Mouse (Mus musculus) neural tube, embryonic 11.5 days (tissue): ENCODE measurements around the gene Pla2g2f. TPM values are rescaled to one million over a fixed set of nuclear protein-coding genes. Genes with fewer than 3 reads are reported as not detected.
A peak's percentile ranks its signal among the peaks of the same experiment; 100 is the strongest.

Experiments
- ATAC-seq: fragments of 200-750 bp; cut with Nextera tagmentation; 2 replicates; pipeline ENCODE4 v1.8.0; 2017; ENCODE audit warnings: moderate number of reproducible peaks, mild to moderate bottlenecking, moderate TSS enrichment, moderate library complexity; ENCODE audit not compliant: insufficient read depth, low FRiP score, low TSS enrichment
- DNase-seq: peaks from one replicate; pipeline ENCODE4 v3.0.0-alpha.2; 2015; ENCODE audit warnings: low spot score
- H3K27ac ChIP-seq: fragments of 300-500 bp; sonication (generic); 2 replicates; pipeline ENCODE4 v1.5.1; 2014; ENCODE audit warnings: low read depth, mild to moderate bottlenecking, low read length
- H3K27me3 ChIP-seq: fragments of 300-500 bp; sonication (generic); 2 replicates; pipeline ENCODE4 v1.6.1; 2014; ENCODE audit warnings: mild to moderate bottlenecking, low read length, mixed read lengths; ENCODE audit not compliant: control insufficient read depth, insufficient read depth
- H3K36me3 ChIP-seq: fragments of 300-500 bp; sonication (generic); 2 replicates; pipeline ENCODE4 v1.6.1; 2014; ENCODE audit warnings: mild to moderate bottlenecking, low read length, moderate library complexity, mixed read lengths; ENCODE audit not compliant: control insufficient read depth, insufficient read depth
- H3K4me1 ChIP-seq: fragments of 300-500 bp; sonication (generic); 2 replicates; pipeline ENCODE4 v1.6.1; 2014; ENCODE audit warnings: low read length, mixed read lengths; ENCODE audit not compliant: control insufficient read depth, insufficient read depth
- H3K4me2 ChIP-seq: fragments of 300-500 bp; sonication (generic); 2 replicates; pipeline ENCODE4 v1.6.1; 2014; ENCODE audit warnings: low read depth, mild to moderate bottlenecking, moderate library complexity
- H3K4me3 ChIP-seq: fragments of 300-500 bp; sonication (generic); 2 replicates; pipeline ENCODE4 v1.5.1; 2014; ENCODE audit warnings: low read depth, low read length
- H3K9ac ChIP-seq: fragments of 300-500 bp; sonication (generic); 2 replicates; pipeline ENCODE4 v1.6.1; 2014; ENCODE audit warnings: mild to moderate bottlenecking, low read length
- H3K9me3 ChIP-seq: fragments of 300-500 bp; sonication (generic); 2 replicates; pipeline ENCODE4 v1.6.1; 2016; ENCODE audit warnings: low read length; ENCODE audit not compliant: control insufficient read depth
- WGBS: fragments of 180-500 bp; shearing (Covaris S2); extraction: QIAGEN DNeasy Blood & Tissue Kit; methylation state at CpG from one replicate; pipeline ENCODE4 v1.1.7; 2014; 5-methylcytosine and 5-hydroxymethylcytosine counted together
- polyA plus RNA-seq: library from polyadenylated mRNA; unstranded; fragments of >200 nt; fragmentation: Nextera tagmentation; extraction: Ambion mirVana; gene quantifications from 2 replicates; pipeline ENCODE4 v1.2.1, GENCODE M21; 2014

Pla2g2f gene
- polyA plus RNA-seq, 1 experiment from 2014 or later = 0.17 TPM

- H3K4me3 ChIP-seq = no peak overlapping the region
- H3K27ac ChIP-seq = no peak overlapping the region
- no peaks in the 10 kb centered on the region for H3K4me1 ChIP-seq
- no peak overlapping the region for H3K4me2 ChIP-seq
- ATAC-seq (no peak), DNase-seq (no peak)
- no peaks in the 10 kb centered on the region for H3K27me3 ChIP-seq
- H3K9me3 ChIP-seq = no peaks in the 10 kb centered on the region
- H3K36me3 ChIP-seq = no peaks in the 10 kb centered on the region
- H3K9ac ChIP-seq = no peak overlapping the region
- 90% methylated on average over 6 of the region's 6 CpGs for WGBS
Observed at GRCm38 (mm10) chr4:138752603-138753002, 4.8 kb downstream of the Pla2g2f start.

DNA sequence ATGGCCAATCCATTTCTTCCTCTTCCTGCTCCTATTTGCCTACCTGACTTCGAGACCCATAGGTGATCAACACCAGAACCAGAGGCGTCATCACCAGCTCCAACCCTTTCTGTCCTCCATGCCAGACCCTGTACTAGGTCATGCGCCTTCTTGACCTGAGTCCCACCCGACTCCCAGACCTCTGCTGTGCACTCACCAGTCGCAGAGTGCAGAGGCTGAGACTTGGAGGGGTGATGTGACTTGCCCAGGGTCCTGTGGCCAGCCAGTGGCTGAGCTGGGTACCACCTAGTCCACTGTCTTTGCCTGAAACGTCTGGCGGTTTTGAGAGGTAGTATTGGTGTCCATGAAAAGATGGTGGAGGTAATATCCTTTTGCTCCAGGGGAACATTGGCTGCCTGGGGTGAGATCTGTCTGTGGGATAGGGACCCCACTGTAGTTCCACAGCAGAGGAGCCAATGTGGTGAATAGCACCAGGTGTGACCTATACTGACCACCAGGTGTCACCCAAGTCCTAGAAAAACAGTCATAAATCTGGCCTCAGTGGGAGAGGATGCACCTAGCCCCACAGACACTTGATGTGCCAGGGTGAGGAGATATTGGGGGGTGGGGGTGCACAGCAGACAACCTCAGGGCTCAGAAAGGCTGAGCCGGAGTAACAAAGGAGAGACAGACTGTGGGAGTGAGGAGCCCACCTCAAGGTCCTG is 8.9 kb downstream of the Pla2g2f start:
- Histone ChIP-seq H3K27me3 (no peaks in the 10 kb centered on the region), H3K9me3 (no peaks in the 10 kb centered on the region), H3K4me2 (no peak overlapping the region), H3K9ac (no peak overlapping the region), H3K4me1 (no peaks in the 10 kb centered on the region), H3K4me3 (no peak overlapping the region), H3K36me3 (no peaks in the 10 kb centered on the region), H3K27ac (no peak overlapping the region)
- no peak for ATAC-seq
- DNase-seq = peak; percentile 50
- 61% methylated on average over 8 of the region's 8 CpGs for WGBS

DNA sequence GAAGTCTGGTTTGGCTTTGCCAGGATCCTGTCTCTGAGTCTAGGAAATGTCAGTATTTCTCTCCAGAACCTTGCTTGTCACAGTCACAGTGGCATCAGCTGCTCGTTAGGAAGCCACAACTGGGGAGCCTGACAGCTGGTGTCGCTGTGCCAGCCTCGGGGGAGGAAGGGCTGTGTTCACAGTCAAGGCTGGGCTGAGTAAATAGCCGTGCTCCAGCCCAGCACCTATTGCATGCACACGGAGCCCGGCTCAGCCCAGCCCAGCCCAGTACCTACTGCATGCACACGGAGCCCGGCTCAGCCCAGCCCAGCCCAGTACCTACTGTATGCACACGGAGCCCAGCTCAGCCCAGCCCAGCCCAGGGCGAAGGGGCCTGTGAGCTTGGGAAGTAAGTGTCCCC is 9.6 kb downstream of the Pla2g2f start:
- Histone ChIP-seq H3K36me3 (no peaks in the 10 kb centered on the region), H3K4me2 (no peak overlapping the region), H3K9ac (no peak overlapping the region), H3K27me3 (no peaks in the 10 kb centered on the region), H3K4me1 (no peaks in the 10 kb centered on the region), H3K9me3 (no peaks in the 10 kb centered on the region), H3K27ac (no peak overlapping the region), H3K4me3 (no peak overlapping the region)
- DNase-seq (no peak), ATAC-seq (no peak)
- WGBS = 67% methylated on average over 10 of the region's 10 CpGs

- DNase-seq (no peak), ATAC-seq (no peak)
- Histone ChIP-seq H3K36me3 (no peaks in the 10 kb centered on the region), H3K4me3 (no peak overlapping the region), H3K4me2 (no peak overlapping the region), H3K9me3 (no peaks in the 10 kb centered on the region), H3K27ac (no peak overlapping the region), H3K27me3 (no peaks in the 10 kb centered on the region), H3K4me1 (no peaks in the 10 kb centered on the region), H3K9ac (no peak overlapping the region)
- WGBS = 91% methylated on average over 9 of the region's 9 CpGs
Observed at GRCm38 (mm10) chr4:138746866-138747265, 10.6 kb downstream of the Pla2g2f start.

DNA sequence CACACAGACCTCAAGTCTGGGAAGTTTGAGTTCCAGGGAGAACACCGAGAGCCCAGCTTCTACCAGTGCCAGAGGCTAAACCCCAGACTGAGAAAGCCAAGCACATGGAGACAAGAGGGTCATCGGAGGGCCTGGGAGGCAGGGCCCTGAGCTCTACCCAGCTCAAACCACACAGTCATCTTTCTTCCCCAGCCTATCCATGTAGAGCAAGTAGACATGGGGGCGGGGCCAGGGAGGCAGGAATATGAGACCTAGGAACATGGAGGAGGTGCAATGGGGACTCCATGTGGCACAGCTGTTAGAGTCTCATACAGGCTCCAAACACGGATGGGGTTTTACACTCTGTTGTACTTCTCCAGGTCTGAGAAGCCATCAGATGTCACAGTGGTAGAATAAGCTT is 11.5 kb downstream of the Pla2g2f start:
- 62% methylated on average over 4 of the region's 4 CpGs for WGBS
- Histone ChIP-seq H3K4me2 (no peak overlapping the region), H3K4me3 (no peak overlapping the region), H3K9ac (no peak overlapping the region), H3K36me3 (no peaks in the 10 kb centered on the region), H3K4me1 (no peaks in the 10 kb centered on the region), H3K27me3 (no peaks in the 10 kb centered on the region), H3K9me3 (no peaks in the 10 kb centered on the region), H3K27ac (no peak overlapping the region)
- peak; percentile 60 for DNase-seq
- ATAC-seq = no peak

- ATAC-seq (no peak), DNase-seq (peak; percentile 33)
- 12% methylated on average over 7 of the region's 7 CpGs for WGBS
- no peak overlapping the region for H3K4me2 ChIP-seq
- no peaks in the 10 kb centered on the region for H3K27me3 ChIP-seq
- no peaks in the 10 kb centered on the region for H3K36me3 ChIP-seq
- no peak overlapping the region for H3K27ac ChIP-seq
- H3K4me1 ChIP-seq = peaks cover 7% of the 10 kb centered on the region
- H3K9ac ChIP-seq = no peak overlapping the region
- no peak overlapping the region for H3K4me3 ChIP-seq
- H3K9me3 ChIP-seq = no peaks in the 10 kb centered on the region
Observed at GRCm38 (mm10) chr4:138739136-138739851, 18.1 kb downstream of the Pla2g2f start.

DNA sequence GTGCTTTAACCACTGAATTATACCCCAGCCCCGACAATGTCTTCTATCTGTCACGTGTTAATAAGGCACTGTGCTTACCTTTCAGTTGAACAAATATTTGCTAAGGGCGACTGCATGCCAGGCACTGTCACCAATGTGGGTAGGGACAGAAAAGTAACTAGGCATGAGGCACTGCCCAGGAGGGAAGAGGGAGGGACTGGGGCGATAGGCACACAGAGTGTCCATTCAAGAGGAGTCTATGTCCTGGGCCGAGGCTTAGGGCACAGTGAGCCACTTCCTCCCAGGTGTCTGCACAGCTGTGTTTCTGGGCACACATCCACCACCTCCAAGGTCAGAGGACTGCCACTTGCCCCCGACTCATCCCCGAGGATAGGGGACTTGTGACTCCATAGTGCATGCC is 20.4 kb downstream of the Pla2g2f start, which contains the start of gene Ubxn10:
Ubxn10 (minus strand) TSS at position 137 of the 400 bp plus-strand sequence.
- ATAC-seq (no peak), DNase-seq (no peak)
- Histone ChIP-seq H3K4me2 (no peak within 1 kb of the TSS), H3K9me3 (no peaks in the 10 kb centered on the region), H3K36me3 (no peaks in the 10 kb centered on the region), H3K9ac (no peak within 1 kb of the TSS), H3K27ac (no peak within 1 kb of the TSS), H3K4me1 (peaks cover 7% of the 10 kb centered on the region), H3K4me3 (no peak within 1 kb of the TSS), H3K27me3 (no peaks in the 10 kb centered on the region)
- 86% methylated on average over 7 of the region's 7 CpGs for WGBS

DNA sequence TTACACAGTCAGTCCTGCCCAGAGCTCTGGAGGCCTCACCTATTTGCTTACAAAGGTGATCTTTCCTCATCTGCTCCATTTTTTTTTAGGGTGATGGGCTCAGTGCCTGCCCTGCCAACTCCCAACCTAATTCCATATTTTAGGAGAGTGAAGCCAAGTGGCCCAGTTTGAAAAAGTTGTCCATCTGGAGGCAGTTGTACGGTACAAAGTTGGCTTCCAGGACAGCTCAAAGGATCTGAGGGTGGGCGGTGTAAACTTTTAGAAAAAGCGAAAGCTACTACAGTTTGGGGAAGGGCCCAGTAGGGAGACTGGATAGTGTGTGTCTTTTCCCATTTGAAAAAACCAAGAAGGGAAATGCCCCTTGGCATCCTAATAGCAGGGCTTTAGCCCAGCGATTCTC is 22.6 kb downstream of the Pla2g2f start:
- Histone ChIP-seq H3K9ac (no peak overlapping the region), H3K27ac (no peak overlapping the region), H3K4me3 (no peak overlapping the region), H3K4me1 (peaks cover 7% of the 10 kb centered on the region), H3K27me3 (no peaks in the 10 kb centered on the region), H3K9me3 (no peaks in the 10 kb centered on the region), H3K4me2 (no peak overlapping the region), H3K36me3 (no peaks in the 10 kb centered on the region)
- ATAC-seq = no peak
- WGBS = 96% methylated on average over 4 of the region's 4 CpGs
- DNase-seq = no peak

DNA sequence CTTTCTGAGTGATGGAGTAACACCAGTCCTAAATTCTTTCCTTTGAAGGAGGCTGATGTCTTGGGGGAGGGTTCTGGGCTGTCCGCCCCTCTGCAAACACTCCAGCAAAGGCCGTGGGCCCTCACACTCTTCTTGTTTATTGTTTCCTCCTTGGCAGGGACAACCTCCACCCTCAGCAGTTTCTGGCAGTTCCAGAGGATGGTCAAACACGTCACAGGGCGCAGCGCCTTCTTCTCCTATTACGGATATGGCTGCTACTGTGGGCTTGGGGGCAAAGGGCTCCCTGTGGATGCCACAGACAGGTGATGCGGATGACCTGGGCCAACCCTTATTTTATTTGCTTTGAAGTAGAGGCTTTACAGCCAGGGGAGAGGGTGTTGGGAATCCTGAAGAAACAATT is 23.3 kb downstream of the Pla2g2f start:
- ATAC-seq = no peak
- H3K4me1 ChIP-seq = peaks cover 3% of the 10 kb centered on the region
- H3K4me3 ChIP-seq = no peak overlapping the region
- H3K36me3 ChIP-seq = no peaks in the 10 kb centered on the region
- no peaks in the 10 kb centered on the region for H3K27me3 ChIP-seq
- no peak overlapping the region for H3K27ac ChIP-seq
- H3K9ac ChIP-seq = no peak overlapping the region
- DNase-seq = no peak
- no peak overlapping the region for H3K4me2 ChIP-seq
- WGBS = 66% methylated on average over 7 of the region's 7 CpGs
- no peaks in the 10 kb centered on the region for H3K9me3 ChIP-seq
